Mouse (Mus musculus): ENCODE results near the gene Cblb. TPM values are rescaled to one million over a fixed set of nuclear protein-coding genes. Genes with fewer than 3 reads are reported as not detected.

Gene Cblb
- polyA plus RNA-seq, 1 experiment from 2014 or later, result 7.4 TPM

- H3K27me3 ChIP-seq, result peaks cover 4% of the 10 kb centered on the region
- TF ChIP-seq CTCF (IDR thresholded peaks at IDR 0.05), result no peak
- ATAC-seq, result no peak
- DNase-seq (ENCODE audit: low read depth, low spot score), result no peak
- POLR2A ChIA-PET, result no interaction called here
- in situ Hi-C loops (cut with MboI; ENCODE audit: low pct_unique_long_range_greater_than_20kb), result no loop called here
- CTCF ChIA-PET, result no interaction called here
These were observed 219.9 kb downstream of the Cblb start for GRCm38 (mm10) chr16:52250935-52251334.
